Mouse (Mus musculus): ENCODE data around the gene Foxe1.

DNA sequence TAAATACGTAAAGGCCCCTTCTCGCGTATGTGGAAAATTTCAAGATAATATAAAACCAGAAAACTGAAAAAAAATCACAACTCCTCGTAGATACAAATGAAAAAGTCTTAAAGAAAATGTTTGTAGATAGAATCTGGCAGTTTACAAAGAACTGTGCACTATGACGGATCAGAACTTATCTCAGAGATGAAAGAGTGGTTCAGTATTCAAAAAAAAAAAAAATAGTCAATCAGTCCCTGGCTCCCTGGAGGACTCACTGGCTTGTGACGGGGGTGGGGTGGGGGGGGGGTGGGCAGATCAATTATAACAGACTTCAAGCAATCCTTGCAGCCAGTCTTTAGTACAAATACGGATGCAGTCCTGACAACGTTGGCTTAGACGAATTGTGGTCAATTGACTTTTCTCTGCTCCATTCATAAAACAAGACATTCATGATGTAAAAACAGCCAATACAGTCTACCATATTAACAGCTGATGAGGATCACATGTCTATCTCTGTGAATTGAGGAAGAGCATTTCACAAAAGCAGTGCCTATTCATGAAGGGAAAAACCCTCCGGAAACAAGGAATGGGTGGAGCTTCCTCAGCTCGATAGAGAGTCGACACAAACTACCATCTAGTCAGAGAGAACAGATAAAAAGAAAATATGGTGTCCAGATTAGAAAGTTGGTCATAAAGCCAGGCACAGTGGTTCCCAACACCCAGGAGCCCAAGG is 16.3 kb downstream of the Foxe1 start:
- TF ChIP-seq POLR2A (IDR thresholded peaks at IDR 0.05; ENCODE audit: insufficient read depth, low read depth, low read length) = no peak
- no peak for TF ChIP-seq CTCF (IDR thresholded peaks at IDR 0.05; ENCODE audit: insufficient read depth, low read depth, low read length)
